ENCODE assay signal across 8 mouse cellular contexts in the genomic region with DNA sequence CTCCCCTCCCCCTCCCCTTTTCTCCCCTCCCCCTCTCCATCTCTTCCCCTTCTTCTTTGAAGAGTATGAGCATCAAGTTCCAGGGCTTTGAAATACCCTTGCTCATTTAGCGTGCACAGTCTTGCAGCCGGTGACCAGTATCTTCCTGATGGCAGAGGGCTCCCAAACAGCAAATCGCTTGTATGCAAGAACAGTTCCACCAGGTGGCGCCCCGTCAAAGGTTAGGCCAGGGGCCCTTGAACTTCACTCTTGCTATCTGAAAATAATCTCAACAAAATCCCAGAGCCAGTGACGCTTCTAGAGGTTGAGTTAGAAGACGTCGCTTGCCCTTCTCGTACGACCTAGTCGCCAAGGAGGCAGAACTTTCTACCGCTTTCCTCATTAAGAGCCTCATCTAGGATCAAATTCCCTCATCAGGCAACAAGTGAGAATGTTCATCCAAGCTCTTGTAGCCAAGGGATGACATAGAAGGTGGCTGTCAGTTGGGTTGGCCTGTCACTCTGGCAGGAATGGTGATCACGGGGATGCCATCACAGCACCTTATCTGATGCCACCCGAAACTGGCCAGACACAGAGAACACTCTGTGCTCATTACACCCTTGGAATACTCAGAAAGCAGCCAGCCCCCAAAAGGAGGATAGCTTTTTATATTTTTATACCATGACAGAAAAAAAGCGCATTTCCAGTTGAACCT.
DNase-seq lines count a peak whose midpoint lies in the region; ATAC-seq and TF ChIP-seq lines count a peak whose summit lies in the region.

No protein-coding gene starts in this region.

- WGBS in heart, embryonic 15.5 days, result 22% methylated on average over 15 of the region's 15 CpGs
- WGBS in large intestine, adult 2 months, result 23% methylated on average over 15 of the region's 15 CpGs
- WGBS in lung, adult 2 months, result 23% methylated on average over 15 of the region's 15 CpGs

- H3K4me3 ChIP-seq in heart, embryonic 15.5 days, result no peak overlapping the region
- H3K4me3 ChIP-seq in lung, adult 2 months (replicated peaks; ENCODE audit: extremely low read depth, low read depth, low read length), result no peak overlapping the region

- peak overlapping the region; percentile 23; the same call in 1 of the 2 replicates for H3K4me2 ChIP-seq in heart, embryonic 15.5 days

- H3K36me3 ChIP-seq in heart, embryonic 15.5 days, result no peaks in the 10 kb centered on the region

- H3K27ac ChIP-seq in heart, embryonic 15.5 days, result no peak overlapping the region

- ATAC-seq in heart, embryonic 15.5 days (replicated peaks; ENCODE audit: insufficient number of reproducible peaks, insufficient read depth, low FRiP score, low read depth), result peak; percentile 55; the same call in 1 of the 2 replicates

- peaks cover 3% of the 10 kb centered on the region; the same call in 1 of the 2 replicates for H3K4me1 ChIP-seq in heart, embryonic 15.5 days (replicated peaks)
- H3K4me1 ChIP-seq in lung, adult 2 months (ENCODE audit: control insufficient read depth, insufficient read depth, low read length), result no peaks in the 10 kb centered on the region

- TF ChIP-seq POLR2A in lung, adult 2 months (IDR thresholded peaks at IDR 0.05; ENCODE audit: borderline replicate concordance, extremely low read depth, low read depth, low read length), result no peak

- DNase-seq in CD4-positive helper T cell, adult 2 months (ENCODE audit: low read depth, low spot score), result peak; percentile 81
- DNase-seq in adrenal gland, adult 8-10 months, result peak; percentile 85
- DNase-seq in embryo, embryonic 9.5 days (ENCODE audit: extremely low spot score), result peak; percentile 70
- DNase-seq in large intestine, adult 2 months (ENCODE audit: low read depth, low spot score), result peak; percentile 80
- peak; percentile 89 for DNase-seq in lung, adult 2 months
- DNase-seq in ovary, adult 18-20 months (ENCODE audit: low spot score), result peak; percentile 61
- peak; percentile 88 for DNase-seq in thymus, postnatal 0 days (ENCODE audit: low spot score)

- H3K27me3 ChIP-seq in heart, embryonic 15.5 days, result no peaks in the 10 kb centered on the region

- no peak overlapping the region for H3K9ac ChIP-seq in heart, embryonic 15.5 days

- peak; percentile 84 for TF ChIP-seq CTCF in lung, adult 2 months (IDR thresholded peaks at IDR 0.05; ENCODE audit: insufficient read depth, low read length)

- no peaks in the 10 kb centered on the region for H3K9me3 ChIP-seq in heart, embryonic 15.5 days (replicated peaks)
